Mouse (Mus musculus): ENCODE measurements around the gene Hoxb5. TPM values are rescaled to one million over a fixed set of nuclear protein-coding genes. Genes with fewer than 3 reads are reported as not detected.

The Hoxb5 gene
- total and polyA plus RNA-seq, 3 experiments = 0.18 to 0.23 TPM; not detected in 1

DNA sequence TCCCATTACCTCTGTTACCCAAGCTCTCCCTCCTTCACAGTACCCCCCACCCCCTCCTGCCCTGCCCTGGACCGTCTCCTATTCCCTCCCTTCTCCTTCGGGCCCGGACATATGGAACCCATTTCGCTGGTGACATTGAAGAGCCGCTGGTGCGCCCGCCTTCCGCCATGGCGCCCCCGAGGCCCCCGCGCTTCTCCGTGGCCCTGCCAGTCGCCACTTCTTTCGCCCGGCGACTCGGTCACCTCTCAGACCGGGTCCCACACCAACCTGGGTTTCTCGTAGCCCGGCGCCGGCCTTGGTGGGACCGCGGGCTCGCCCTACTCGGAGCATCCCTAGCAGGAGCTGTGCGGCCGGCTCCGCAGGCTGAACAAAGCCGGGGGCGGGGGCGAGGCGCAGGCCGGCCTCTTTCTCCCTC, 29.5 kb downstream of the Hoxb5 start:
- intact Hi-C loops (cut with DNase I) = no loop called here
- no peak overlapping the region for H3K4me3 ChIP-seq
- H3K36me3 ChIP-seq (ENCODE audit: control insufficient read depth, insufficient read depth, low read length) = no peaks in the 10 kb centered on the region
- H3K4me1 ChIP-seq (ENCODE audit: control insufficient read depth, insufficient read depth, low read length) = no peaks in the 10 kb centered on the region
- no peaks in the 10 kb centered on the region for H3K79me2 ChIP-seq (replicated peaks; ENCODE audit: control insufficient read depth, insufficient read depth, low read length)
- 8% methylated on average over 35 of the region's 35 CpGs for WGBS
- H3K9ac ChIP-seq (ENCODE audit: low read depth, low read length) = 0 out of 2 replicates have a peak overlapping the region, but pooled peaks have one; percentile 43
- TF ChIP-seq CTCF (IDR thresholded peaks at IDR 0.05) (no peak), POLR2A (IDR thresholded peaks at IDR 0.05; ENCODE audit: insufficient read depth, low read depth, low read length) (no peak), EP300 (IDR thresholded peaks at IDR 0.05; ENCODE audit: insufficient read depth, low read depth, low read length) (no peak)
- DNase-seq = no peak
- no peak overlapping the region for H3K27ac ChIP-seq
- H3K27me3 ChIP-seq (ENCODE audit: control insufficient read depth, insufficient read depth, low read length) = peaks cover 14% of the 10 kb centered on the region

DNA sequence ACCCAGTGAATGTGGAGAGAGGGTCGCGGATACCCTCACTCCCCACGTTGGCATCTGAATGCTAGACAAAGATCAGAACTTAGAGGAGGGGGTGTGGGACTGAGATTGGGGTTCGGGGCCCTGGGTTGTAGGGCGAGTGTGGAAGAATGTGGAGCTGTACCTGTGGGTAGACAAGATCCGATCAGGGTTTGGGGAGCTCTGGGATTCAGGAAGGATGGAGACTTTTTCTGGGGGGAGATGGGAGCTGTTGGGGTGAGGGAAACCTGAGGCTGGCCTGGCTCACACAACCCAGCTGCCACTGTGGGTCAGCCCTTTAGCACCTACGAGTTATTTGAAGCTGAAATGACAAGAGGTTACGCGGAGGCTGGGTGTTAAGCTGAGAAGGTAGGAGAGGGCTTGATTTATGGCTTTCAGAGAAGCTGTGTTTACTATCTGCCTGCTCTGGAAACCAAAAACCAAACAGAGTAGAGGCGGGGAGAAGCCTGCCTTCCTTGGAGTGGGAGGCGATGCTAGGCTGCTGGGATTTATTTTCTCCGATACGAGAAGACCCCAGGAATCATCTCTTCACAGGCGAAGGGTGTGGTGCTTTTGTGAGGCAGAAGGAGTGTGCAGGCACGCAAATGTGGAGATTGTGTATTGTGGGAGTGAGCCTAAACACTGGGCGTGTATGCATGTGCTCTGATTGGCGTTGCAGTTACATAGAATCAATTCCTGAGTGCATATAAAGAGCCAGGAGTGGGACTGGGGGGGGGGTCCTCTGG, 30.3 kb downstream of the Hoxb5 start:
- H3K9ac ChIP-seq (ENCODE audit: low read depth, low read length) = no peak overlapping the region
- 26% methylated on average over 17 of the region's 17 CpGs for WGBS
- TF ChIP-seq POLR2A (IDR thresholded peaks at IDR 0.05; ENCODE audit: insufficient read depth, low read depth, low read length) (no peak), EP300 (IDR thresholded peaks at IDR 0.05; ENCODE audit: insufficient read depth, low read depth, low read length) (no peak), CTCF (IDR thresholded peaks at IDR 0.05) (no peak)
- intact Hi-C loops (cut with DNase I) = no loop called here
- no peak overlapping the region for H3K4me3 ChIP-seq
- no peaks in the 10 kb centered on the region for H3K79me2 ChIP-seq (replicated peaks; ENCODE audit: control insufficient read depth, insufficient read depth, low read length)
- H3K27me3 ChIP-seq (ENCODE audit: control insufficient read depth, insufficient read depth, low read length) = peaks cover 14% of the 10 kb centered on the region
- H3K4me1 ChIP-seq (ENCODE audit: control insufficient read depth, insufficient read depth, low read length) = no peaks in the 10 kb centered on the region
- no peak overlapping the region for H3K27ac ChIP-seq
- DNase-seq = no peak
- H3K36me3 ChIP-seq (ENCODE audit: control insufficient read depth, insufficient read depth, low read length) = no peaks in the 10 kb centered on the region

DNA sequence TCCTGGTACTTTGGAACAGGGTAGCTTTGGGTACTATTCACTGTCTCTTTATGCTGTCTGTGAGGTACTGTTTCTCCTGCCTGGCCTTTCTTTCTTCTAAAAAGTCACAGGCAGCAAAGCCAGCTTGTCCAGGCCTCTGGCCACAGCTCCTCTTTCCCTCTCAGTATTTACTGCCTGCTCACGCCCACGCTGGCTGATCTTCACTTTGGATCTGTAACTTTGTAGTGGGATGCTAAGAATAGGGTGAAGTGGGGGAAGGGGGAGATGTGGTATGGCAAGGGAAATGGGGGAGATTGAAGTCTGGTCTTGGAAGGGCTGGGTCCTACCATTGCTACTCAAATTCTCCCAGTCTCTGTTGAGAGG, 30.8 kb downstream of the Hoxb5 start:
- Histone ChIP-seq H3K79me2 (replicated peaks; ENCODE audit: control insufficient read depth, insufficient read depth, low read length) (no peaks in the 10 kb centered on the region), H3K4me1 (ENCODE audit: control insufficient read depth, insufficient read depth, low read length) (no peaks in the 10 kb centered on the region), H3K27me3 (ENCODE audit: control insufficient read depth, insufficient read depth, low read length) (peaks cover 14% of the 10 kb centered on the region), H3K27ac (no peak overlapping the region), H3K9ac (ENCODE audit: low read depth, low read length) (no peak overlapping the region), H3K36me3 (ENCODE audit: control insufficient read depth, insufficient read depth, low read length) (no peaks in the 10 kb centered on the region), H3K4me3 (no peak overlapping the region)
- intact Hi-C loops (cut with DNase I) = no loop called here
- WGBS = 31% methylated on average over 2 of the region's 2 CpGs
- DNase-seq = no peak
- TF ChIP-seq POLR2A (IDR thresholded peaks at IDR 0.05; ENCODE audit: insufficient read depth, low read depth, low read length) = no peak
- TF ChIP-seq CTCF (IDR thresholded peaks at IDR 0.05) = no peak
- TF ChIP-seq EP300 (IDR thresholded peaks at IDR 0.05; ENCODE audit: insufficient read depth, low read depth, low read length) = no peak

DNA sequence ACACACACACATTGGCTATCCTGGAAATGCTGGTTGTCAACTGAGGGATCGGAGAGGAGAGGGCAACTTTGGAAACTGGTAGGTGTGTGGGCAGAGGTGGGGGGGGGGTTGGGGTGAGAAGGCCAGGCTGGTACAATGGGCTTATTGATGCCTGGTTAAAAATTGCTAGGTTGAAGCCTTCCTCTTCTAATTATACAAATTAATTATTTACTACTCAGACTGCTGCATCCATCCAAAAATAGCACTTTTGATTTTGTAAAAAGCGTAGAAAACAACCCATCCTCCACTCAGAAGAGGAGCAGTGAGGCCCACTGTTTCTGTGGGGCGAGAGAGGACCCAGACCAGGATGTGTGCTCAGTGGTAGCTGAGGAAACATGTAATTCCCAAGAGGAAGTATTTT, 31.9 kb downstream of the Hoxb5 start:
- no peaks in the 10 kb centered on the region for H3K4me1 ChIP-seq (ENCODE audit: control insufficient read depth, insufficient read depth, low read length)
- no peak overlapping the region for H3K4me3 ChIP-seq
- intact Hi-C loops (cut with DNase I) = no loop called here
- no peak overlapping the region for H3K27ac ChIP-seq
- TF ChIP-seq POLR2A (IDR thresholded peaks at IDR 0.05; ENCODE audit: insufficient read depth, low read depth, low read length) = no peak
- TF ChIP-seq CTCF (IDR thresholded peaks at IDR 0.05) = no peak
- H3K36me3 ChIP-seq (ENCODE audit: control insufficient read depth, insufficient read depth, low read length) = no peaks in the 10 kb centered on the region
- H3K9ac ChIP-seq (ENCODE audit: low read depth, low read length) = no peak overlapping the region
- DNase-seq = no peak
- WGBS = 55% methylated on average over 3 of the region's 3 CpGs
- H3K79me2 ChIP-seq (replicated peaks; ENCODE audit: control insufficient read depth, insufficient read depth, low read length) = no peaks in the 10 kb centered on the region
- H3K27me3 ChIP-seq (ENCODE audit: control insufficient read depth, insufficient read depth, low read length) = peaks cover 14% of the 10 kb centered on the region

DNA sequence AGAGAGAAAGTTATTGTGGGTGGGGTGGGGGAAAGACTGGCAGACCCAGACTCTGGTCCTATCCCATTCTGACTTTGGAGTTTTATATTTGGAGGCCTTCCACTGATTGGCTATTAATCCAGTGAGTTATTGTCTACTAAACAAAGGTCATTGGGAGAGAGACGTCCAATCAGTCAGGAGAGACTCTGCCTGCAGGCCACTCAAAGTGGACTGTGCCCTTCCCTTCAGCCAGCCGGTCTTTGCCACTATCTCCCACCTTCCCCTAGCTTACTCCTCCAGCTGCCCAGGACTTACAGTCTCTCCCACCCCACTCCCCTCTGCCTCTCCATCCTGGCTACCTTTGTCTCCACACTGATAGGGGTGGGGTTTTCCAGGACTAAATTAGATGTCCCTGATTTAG, 33.5 kb downstream of the Hoxb5 start:
- intact Hi-C loops (cut with DNase I) = no loop called here

DNA sequence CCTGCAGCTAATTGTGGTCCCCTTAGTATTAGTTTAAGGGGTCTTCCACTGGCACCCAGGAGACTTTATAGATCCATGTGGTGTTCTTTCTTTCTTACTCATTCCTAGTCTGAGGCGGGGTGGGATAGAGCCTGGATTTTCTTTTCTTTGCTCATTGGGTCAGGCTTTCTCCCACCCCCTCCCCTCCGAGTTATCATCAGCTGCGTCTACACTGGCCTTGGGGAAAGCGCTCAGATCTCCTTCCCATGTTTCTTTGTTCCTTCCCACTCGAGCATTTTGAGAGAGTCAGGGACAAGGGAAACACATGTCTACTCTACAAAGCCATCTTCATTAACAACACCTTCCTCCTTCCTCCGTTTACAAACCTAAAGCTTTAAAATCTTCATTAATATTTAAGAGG, 33.9 kb downstream of the Hoxb5 start:
- Histone ChIP-seq H3K36me3 (ENCODE audit: control insufficient read depth, insufficient read depth, low read length) (no peaks in the 10 kb centered on the region), H3K9ac (ENCODE audit: low read depth, low read length) (no peak overlapping the region), H3K27me3 (ENCODE audit: control insufficient read depth, insufficient read depth, low read length) (peaks cover 24% of the 10 kb centered on the region), H3K27ac (no peak overlapping the region), H3K4me3 (no peak overlapping the region), H3K4me1 (ENCODE audit: control insufficient read depth, insufficient read depth, low read length) (no peaks in the 10 kb centered on the region), H3K79me2 (replicated peaks; ENCODE audit: control insufficient read depth, insufficient read depth, low read length) (no peaks in the 10 kb centered on the region)
- no peak for TF ChIP-seq POLR2A (IDR thresholded peaks at IDR 0.05; ENCODE audit: insufficient read depth, low read depth, low read length)
- no peak for TF ChIP-seq CTCF (IDR thresholded peaks at IDR 0.05)
- no peak for DNase-seq
- WGBS = 23% methylated on average over 6 of the region's 6 CpGs
- intact Hi-C loops (cut with DNase I) = no loop called here

More for the DNA sequence above, 33.5 kb downstream of the Hoxb5 start:
- TF ChIP-seq EP300 (IDR thresholded peaks at IDR 0.05; ENCODE audit: insufficient read depth, low read depth, low read length) = no peak
- no peaks in the 10 kb centered on the region for H3K4me1 ChIP-seq (ENCODE audit: control insufficient read depth, insufficient read depth, low read length)
- no peaks in the 10 kb centered on the region for H3K36me3 ChIP-seq (ENCODE audit: control insufficient read depth, insufficient read depth, low read length)
- no peak overlapping the region for H3K27ac ChIP-seq
- WGBS = 34% methylated on average over 2 of the region's 2 CpGs
- no peak overlapping the region for H3K4me3 ChIP-seq
- no peak for DNase-seq
- no peaks in the 10 kb centered on the region for H3K79me2 ChIP-seq (replicated peaks; ENCODE audit: control insufficient read depth, insufficient read depth, low read length)
- no peak overlapping the region for H3K9ac ChIP-seq (ENCODE audit: low read depth, low read length)
- H3K27me3 ChIP-seq (ENCODE audit: control insufficient read depth, insufficient read depth, low read length) = peaks cover 20% of the 10 kb centered on the region

All from heart, adult 2 months (tissue).